Mouse (Mus musculus) T-helper 2 cell (primary cell): ENCODE results near the gene Foxg1.

Experiments used
- in situ Hi-C: fragments of 300-600 bp; cut with MboI, MseI; formaldehyde crosslinking; loops from one replicate; pipeline ENCODE4 v1.15.1; 2025; ENCODE audit warnings: high pct_unique_total_duplicates

Foxg1 gene

DNA sequence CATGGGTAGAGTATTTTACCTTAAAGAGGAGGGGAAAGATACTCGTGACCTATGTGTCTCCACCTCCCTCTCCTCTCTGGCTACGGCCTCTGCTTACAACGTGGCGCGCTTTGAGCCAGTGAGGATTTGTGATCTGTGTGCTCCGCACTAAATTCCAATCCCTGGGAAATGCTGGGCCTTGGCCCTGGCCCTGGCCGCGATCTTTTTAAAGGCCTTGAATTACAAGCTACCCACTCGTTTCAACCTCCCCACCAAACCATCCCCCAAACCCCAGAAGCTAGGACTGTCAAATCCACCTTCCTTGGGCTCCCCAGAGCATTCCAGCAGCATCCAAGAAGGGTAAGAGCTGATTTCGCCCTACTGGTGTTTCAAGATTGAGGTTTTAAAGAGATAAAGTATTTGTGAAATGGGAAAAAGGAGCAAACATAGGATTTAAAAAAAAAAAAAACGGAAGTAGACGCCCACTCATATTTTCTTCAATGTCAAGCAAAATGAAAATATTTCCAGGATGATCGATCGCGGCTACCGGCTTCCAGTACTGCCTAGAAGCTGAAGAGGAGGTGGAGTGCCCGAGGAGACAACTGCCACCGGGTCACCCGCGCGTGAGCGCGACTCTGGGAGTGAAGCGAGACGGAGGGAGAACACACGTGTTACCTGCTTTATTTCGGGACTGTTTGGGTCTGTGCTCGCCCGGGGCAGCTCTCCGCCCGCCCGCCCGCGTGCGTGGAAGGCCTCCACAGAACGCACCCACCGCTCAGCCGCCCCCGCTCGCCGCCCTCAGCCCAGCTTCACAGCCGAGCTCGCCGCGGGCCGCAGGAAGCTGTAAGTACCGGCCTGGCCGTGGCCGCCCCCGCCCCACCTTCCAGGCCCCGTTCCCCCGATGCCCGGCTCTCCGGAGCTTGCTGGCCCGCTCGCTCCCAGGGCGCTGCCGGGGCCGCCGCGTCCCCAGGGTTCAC, at the start of gene Foxg1:
Gene Foxg1 (plus strand): TSS at position 96 of the 956 bp plus-strand sequence.
- in situ Hi-C loops: no loop called here

DNA sequence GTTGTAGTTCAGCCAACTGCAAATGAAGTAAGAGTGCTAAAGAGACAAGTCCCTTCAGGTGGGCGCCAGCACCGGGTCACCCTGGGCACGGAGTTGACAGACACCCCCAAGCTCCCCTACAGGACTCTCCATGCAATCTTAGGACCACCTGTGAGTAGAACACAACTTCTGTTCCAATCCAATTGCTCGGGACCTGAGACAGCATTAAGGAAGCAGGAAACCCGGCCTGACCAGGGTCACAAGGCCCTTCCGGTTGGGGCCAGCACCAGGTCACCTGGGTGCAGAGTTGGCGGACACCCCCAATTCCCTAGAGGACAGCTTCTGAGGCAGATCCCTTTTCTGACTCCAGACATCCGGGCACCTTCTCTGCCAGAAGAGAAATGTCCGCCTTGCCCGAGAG, 32.8 kb upstream of the Foxg1 start:
- in situ Hi-C loops: no loop called here

DNA sequence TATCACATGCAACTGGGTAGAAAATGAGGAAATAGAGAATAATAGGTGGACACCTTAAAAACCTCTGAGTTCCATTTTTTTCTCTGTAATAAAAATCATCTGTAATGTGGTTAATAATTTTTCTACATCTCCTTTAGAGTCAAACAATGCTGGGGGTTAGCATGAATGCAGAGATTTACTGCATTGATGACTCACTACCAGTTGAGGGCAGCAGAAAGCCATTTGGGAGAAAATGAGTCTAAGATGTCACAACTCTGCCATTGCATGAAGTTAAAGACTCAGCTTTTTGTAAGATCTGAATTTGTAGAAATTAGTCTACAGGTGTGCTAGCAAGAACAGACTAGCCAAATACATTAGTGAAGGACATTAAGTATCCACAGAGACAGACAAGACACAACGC, 13.5 kb upstream of the Foxg1 start:
- in situ Hi-C loops: no loop called here

DNA sequence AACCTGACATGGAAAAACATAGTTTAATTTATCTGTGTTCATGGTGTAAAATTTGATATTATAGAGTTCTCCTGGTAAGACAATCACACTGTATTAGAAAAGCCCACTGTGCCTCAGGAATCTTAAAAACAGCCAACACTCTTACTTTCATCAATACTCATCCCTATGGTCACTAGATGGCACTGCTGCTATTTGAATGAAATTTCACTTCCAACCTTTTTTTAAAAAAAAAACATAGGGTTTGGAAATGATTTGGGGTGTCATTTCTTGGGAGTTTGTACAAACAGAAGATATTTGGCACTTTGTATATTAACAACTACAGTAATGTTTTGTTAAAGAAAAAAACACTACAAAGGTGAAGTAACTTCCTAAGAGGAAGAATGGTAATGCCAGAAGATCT, 10.3 kb upstream of the Foxg1 start:
- in situ Hi-C loops: no loop called here

DNA sequence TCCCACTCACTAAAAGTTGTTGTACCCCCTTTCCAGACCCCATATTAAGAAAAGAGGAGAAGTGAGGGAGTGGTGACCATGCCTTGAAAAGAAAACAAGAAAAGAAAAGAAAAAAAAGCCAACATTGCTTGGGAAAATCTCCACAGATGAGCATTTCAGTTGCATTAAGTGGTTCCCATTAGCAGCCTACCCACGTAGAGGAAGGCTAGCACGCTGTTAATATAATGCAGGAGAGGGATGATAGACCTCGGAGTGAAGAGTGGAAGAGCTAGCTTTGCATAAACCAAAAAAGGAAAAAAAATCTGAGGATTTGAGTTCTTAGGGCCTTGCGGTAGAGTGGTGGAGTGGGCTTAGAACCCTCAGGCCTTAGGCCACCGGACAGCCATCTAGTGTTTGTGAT, 9.3 kb upstream of the Foxg1 start:
- in situ Hi-C loops: no loop called here

DNA sequence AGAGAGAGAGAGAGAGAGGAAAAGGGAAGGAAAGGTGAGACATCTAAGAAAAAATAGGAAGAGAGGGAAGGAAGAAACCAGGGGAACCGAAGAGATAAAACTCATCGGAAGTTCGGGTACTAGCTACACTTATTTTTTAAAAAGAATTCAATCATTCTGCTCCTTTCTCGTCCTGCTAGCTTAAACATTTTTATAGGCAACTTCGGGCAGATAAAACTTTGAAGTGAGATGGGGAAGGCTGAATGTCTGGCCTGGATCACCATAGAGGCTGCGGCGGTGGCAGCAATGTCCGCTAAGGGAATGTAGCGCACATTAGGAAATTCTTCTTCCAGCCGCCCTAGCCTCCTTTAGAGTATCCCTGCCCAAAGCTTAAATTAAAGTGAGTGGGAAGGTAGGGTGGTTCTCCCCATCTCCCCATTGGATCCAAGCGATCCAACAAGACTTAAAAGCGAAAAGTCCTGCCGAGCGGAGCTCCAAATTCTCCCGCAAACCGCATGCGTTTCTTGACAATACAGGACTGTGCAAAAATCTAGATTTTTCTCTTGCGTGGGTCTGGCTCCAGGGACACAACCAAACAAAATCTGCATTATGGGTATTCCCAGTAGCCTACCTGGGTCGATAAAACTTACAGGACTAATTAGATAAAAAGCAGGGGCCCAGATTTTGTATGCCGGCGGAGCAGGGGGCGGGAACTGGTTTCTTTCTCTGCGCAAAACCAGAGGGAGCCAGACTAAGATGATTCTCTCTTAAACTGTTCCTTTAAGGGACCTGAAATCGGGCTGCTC, 8.4 kb upstream of the Foxg1 start:
- in situ Hi-C loops: no loop called here

DNA sequence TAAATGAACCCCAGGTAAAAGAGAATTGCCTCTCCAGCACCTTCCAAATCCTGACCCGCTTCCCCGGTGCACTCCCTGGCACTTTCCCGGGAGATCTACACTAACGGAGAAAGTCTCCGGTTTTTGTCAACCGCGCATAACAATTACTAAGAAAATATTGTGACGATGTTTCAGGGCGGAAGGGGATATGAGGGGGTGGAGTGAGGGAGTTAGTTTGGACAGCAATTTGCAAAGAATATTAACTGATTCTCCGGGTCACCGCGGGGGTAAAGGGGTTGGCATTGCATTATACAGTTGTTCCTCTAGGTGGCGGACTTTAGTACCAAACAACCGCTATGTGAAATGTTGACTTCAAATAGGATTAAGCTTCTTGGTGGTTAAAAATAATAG, 7.9 kb upstream of the Foxg1 start:
- in situ Hi-C loops: no loop called here

DNA sequence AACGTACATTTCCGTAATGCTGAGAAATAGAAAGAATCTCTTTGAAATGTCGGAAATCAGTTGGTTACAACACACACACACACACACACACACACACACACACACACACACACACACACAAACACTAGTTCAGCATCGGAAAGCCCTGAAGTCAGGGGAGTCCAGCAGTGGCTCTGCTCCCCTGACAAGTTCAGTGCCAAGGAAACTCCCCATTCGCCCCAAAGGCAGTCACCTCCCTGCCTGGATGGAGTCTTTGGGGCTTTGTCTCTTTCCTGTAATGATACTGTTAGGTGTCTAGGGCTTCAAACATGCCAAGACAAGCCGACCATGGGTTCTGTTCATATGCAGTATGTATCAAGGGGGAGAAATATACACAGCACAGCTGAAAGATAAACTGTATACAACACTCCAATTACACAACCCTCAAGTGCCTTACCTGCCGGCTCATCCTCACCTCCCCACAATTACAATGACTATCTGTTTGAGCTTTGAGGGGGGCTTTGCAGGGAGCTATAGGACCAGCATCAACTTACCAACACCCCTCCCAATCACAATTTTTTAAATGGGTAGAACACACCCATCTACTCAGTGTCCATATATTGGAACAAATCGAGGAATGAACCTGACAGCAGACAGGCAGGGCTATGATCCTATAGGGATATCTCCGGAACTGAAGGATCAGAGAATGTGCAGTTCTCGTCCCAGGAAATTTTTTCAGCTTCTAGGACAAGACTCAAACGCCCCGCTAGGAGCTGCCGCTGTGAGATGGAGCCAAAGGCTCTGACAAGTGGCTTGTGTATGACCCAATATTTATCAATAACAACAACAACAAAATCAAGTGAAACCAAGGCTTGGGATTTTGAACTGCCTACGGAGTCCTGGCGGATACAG, 6.8 kb upstream of the Foxg1 start:
- in situ Hi-C loops: no loop called here

DNA sequence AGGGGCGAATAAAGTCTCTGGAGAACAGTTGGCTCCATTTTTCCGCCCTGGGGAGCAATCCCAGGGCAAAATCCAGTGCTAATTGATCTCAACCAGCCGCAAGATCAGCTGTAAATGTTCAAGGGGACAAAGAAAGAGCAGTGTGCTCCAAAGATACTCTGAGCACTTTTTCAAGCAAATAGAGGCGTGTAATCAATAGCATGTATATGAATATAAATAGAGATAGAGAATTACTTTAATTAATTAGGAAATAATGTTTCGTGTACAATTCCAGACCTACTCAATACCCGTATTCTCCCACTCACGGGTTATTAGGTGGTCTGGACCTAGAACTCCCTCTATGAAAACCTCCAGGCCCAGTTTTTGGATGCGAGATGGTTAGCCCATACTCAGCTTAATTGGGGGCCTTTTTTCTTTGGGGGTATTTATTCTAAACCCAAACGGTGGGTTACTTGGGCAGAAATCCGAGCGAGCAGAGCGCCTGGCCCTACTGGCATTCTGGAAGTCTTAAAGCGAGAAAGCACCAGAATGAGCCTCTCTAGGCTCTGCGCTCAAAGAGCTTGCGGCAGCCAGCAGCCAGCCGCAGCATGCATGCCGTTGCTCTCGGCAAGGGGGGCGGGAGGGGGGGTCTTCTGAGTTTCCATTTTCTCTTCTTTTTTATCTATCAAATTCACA, 6.0 kb upstream of the Foxg1 start:
- in situ Hi-C loops: no loop called here

DNA sequence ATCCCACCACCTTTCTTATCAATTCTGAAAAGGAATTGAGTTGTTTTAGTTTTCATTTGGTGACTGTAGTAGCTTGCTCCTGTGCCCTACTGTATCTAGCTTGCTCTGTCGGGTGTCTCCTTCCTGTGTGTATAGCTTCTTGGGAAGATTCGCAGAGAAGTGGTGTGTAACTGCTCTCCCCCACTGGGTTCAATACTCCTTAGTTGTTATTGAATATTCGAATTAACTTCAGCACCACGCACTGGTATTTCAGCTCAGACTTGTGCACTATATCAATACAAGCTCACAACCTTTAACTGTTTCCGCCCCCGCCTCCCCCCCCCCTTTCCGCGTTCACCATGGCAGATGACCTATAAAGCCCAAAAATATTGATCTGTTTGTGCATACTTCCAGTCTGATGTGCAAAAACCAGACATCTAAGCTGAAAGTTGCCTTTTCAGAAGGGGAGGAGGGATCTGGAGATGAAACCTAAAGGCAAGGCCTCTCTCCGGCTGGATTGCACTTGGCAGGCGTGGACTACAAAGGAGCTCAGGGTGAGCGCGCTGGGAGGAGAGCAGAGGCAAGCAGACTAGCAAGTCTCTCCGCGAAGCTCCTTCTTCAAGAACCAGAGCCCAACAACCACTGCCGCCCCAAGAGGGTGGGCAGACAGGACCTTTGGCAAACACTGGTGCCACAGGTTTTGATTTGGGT, 5.0 kb upstream of the Foxg1 start:
- in situ Hi-C loops: no loop called here

DNA sequence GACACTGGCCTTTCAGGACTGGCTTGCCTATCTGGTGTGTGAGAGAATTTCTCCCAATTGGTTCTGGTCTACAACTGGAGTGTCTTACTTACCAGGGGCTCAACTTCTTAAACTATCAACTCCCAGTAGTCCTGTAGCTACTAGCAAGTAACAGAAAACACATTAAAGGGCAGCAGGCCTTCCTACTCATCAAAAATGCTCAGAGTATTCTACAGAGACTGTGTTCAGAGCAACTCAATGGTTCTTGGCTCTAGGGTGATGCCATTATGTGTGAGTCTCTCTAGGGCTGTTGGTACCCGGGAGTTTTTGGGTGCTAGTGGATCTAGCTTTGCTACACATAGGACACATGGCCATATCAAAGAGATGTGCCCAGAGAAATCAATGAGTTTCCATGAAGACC, 3.5 kb upstream of the Foxg1 start:
- in situ Hi-C loops: no loop called here

DNA sequence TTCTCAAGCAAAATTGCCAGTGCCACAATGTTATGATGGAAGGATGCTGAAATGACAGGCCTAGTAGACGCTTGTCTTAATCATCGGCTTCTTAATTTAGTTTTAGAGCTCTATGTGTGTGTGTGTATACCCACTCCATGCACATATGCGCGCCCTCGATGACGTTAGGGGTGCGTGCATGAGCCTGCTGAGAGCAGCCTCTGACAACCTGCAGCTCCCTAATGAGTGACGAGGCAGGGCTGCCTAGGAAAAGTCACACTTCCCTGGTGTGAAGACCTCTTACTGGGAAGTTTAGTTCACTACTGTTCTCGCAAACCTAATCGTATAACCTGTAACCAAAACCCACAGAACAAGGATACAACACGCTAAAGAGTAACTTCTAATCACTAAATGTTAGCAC, 3.0 kb upstream of the Foxg1 start:
- in situ Hi-C loops: no loop called here

DNA sequence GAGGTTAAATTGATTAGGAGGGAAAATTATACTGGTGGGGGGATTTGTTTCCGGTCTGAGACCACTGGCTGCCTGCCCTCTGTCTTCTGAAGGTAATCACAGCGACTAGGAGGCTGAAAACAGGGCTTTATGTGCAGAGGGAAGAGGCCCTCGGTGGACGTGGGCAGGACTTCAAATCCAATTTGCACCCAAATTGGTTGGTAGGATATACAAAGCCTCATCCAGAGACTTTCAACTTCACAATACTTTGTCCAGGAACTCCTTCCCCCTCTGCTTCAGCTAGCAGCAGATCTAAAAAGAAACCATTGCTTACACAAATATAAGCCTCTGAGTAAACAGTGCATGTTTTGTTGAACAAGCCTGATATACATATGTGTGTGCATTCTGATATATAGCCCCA, 2.0 kb upstream of the Foxg1 start:
- in situ Hi-C loops: no loop called here

DNA sequence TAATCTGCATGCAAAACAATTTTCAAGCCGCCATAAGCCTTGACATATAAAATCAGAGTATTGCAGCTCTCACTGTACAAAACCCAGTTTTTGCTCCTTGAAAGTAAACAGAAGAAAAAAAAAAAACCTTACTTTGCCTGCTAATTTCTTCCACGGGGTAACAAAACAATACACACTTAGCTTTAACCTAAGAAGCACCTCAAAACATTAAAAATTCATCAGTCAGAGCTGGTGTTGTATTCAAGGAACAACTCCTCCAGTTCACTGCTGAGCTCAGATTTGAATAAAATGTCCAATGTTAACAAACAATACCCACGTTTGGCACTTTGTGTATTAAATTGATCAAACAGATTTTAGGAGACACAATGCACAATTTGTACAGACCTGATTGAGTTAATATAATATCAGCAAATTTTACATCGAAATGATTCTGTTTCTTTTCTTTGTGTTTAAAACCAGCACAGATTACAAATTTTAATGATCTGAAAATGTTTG, 1.4 kb upstream of the Foxg1 start:
- in situ Hi-C loops: no loop called here

DNA sequence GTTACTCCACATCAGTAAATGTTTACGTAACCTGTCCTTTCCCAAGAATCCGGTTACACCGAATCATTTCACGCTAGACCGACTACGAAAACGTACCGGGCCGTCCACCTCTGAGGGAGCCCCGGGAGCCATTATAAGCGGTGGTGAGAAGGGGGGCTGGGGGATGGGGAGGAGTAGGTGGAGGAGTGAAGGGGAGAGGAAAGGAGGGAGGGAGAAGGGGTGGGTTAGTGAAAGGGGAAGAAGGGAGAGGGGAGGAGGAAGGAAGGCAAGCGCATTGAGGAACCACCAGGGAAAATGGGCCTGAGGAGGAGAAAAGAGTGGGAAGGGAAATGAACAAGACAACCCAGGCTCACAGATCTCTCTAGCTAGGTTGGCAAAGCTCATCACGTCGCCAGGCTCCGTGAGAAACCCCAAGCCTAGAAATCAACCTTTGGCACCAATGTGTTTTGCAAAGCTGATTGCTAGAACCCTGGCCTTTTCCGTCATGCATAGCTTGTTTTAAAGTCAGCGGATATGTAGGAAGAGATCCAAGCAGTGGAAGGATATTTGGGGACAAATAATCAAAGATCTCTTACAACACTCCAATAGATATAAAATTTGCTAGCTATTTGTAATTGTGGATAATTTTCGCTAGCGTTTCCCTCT, 617 bp upstream of the Foxg1 start:
- in situ Hi-C loops: no loop called here

DNA sequence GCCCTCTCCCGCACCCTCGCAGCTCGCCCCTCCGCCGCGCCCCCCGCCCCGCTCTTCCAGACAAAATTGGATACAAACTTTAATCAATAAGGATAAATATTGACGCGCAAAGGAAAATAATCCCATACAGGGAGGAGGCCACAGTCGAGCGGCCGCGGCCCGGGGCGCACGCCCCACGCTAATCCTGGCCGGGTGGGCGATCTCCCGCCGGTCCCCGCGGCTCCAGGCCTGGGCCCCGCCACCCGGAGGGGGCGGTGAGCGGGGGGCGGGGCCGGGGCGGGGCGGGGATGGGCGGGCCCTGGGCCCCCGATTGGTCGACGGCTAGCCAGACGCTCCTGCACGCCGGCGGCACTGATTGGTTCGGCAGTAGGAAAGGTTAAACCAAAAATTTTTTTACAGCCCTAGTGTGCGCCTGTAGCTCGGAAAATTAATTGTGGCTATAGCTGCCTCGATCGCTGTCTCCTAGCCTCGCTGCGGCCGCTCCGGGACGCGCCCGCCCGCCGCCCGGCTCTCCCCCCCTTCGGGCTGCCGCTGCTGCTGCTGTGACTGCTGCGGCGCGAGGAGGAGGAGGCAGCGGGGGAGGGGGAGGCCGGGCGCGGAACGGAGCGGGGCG, 1.2 kb downstream of the Foxg1 start:
- in situ Hi-C loops: no loop called here

DNA sequence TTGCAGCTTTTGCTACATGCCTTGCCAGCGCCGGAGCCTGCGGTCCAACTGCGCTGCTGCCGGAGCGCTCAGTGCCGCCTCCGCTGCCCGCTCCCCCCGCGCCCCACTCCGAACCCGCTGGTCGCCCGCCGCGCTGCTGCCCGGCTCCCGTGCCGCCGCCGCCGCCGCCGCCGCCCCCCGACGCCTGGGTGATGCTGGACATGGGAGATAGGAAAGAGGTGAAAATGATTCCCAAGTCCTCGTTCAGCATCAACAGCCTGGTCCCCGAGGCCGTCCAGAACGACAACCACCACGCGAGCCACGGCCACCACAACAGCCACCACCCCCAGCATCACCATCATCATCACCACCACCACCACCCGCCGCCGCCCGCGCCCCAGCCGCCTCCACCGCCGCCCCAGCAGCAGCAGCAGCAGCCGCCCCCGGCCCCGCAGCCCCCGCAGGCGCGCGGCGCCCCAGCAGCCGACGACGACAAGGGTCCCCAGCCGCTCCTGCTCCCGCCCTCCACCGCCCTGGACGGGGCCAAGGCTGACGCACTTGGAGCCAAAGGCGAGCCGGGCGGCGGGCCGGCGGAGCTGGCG, 1.9 kb downstream of the Foxg1 start:
- in situ Hi-C loops: no loop called here

DNA sequence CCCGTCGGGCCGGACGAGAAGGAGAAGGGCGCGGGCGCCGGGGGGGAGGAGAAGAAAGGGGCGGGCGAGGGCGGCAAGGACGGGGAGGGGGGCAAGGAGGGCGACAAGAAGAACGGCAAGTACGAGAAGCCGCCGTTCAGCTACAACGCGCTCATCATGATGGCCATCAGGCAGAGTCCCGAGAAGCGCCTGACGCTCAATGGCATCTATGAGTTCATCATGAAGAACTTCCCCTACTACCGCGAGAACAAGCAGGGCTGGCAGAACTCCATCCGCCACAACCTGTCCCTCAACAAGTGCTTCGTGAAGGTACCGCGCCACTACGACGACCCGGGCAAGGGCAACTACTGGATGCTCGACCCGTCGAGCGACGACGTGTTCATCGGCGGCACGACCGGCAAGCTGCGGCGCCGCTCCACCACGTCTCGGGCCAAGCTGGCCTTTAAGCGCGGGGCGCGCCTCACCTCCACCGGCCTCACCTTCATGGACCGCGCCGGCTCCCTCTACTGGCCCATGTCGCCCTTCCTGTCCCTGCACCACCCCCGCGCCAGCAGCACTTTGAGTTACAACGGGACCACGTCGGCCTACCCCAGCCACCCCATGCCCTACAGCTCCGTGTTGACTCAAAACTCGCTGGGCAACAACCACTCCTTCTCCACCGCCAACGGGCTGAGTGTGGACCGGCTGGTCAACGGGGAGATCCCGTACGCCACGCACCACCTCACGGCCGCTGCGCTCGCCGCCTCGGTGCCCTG, 2.6 kb downstream of the Foxg1 start, which contains the start of gene Gm43517:
Gene Gm43517 (plus strand): TSS at position 299 of the 755 bp plus-strand sequence.
- in situ Hi-C loops: no loop called here
